Mouse (Mus musculus) forebrain, embryonic 12.5 days (tissue): Measurements from ENCODE around the gene Osbpl6. TPM values are rescaled to one million over a fixed set of nuclear protein-coding genes. Genes with fewer than 3 reads are reported as not detected.

Source experiments
- ATAC-seq: fragments of 200-750 bp; cut with Nextera tagmentation; 2 replicates; pipeline ENCODE4 v1.8.0; 2017; ENCODE audit warnings: moderate TSS enrichment; ENCODE audit not compliant: low FRiP score
- H3K27ac ChIP-seq: fragments of 300-500 bp; sonication (generic); 2 replicates; pipeline ENCODE4 v1.5.1; 2016; ENCODE audit warnings: mild to moderate bottlenecking
- H3K27me3 ChIP-seq: fragments of 300-500 bp; sonication (generic); 2 replicates; pipeline ENCODE4 v1.6.1; 2016; ENCODE audit warnings: mild to moderate bottlenecking
- H3K36me3 ChIP-seq: fragments of 300-500 bp; sonication (generic); replicated peaks from 2 replicates; pipeline ENCODE4 v1.6.1; 2016; ENCODE audit warnings: mild to moderate bottlenecking
- H3K4me1 ChIP-seq: fragments of 300-500 bp; sonication (generic); 2 replicates; pipeline ENCODE4 v1.6.1; 2016
- H3K4me2 ChIP-seq: fragments of 300-500 bp; sonication (generic); 2 replicates; pipeline ENCODE4 v1.6.1; 2016; ENCODE audit warnings: mild to moderate bottlenecking, moderate library complexity
- H3K4me3 ChIP-seq: fragments of 300-500 bp; sonication (generic); replicated peaks from 2 replicates; pipeline ENCODE4 v1.5.1; 2016; ENCODE audit warnings: mild to moderate bottlenecking
- H3K9ac ChIP-seq: fragments of 300-500 bp; sonication (generic); 2 replicates; pipeline ENCODE4 v1.6.1; 2016; ENCODE audit warnings: mild to moderate bottlenecking
- H3K9me3 ChIP-seq: fragments of 300-500 bp; sonication (generic); 2 replicates; pipeline ENCODE4 v1.6.1; 2016
- WGBS: fragments of 180-500 bp; shearing (Covaris S2); methylation state at CpG from one replicate; pipeline ENCODE4 v1.1.7; 2016; 5-methylcytosine and 5-hydroxymethylcytosine counted together
- polyA plus RNA-seq: library from polyadenylated mRNA; unstranded; fragments of >200 nt; fragmentation: Nextera tagmentation; extraction: Ambion mirVana; gene quantifications from 2 replicates; pipeline ENCODE4 v1.2.1, GENCODE M21; 2016

The Osbpl6 gene
- polyA plus RNA-seq, 1 experiment from 2014 or later: 17.0 TPM

DNA sequence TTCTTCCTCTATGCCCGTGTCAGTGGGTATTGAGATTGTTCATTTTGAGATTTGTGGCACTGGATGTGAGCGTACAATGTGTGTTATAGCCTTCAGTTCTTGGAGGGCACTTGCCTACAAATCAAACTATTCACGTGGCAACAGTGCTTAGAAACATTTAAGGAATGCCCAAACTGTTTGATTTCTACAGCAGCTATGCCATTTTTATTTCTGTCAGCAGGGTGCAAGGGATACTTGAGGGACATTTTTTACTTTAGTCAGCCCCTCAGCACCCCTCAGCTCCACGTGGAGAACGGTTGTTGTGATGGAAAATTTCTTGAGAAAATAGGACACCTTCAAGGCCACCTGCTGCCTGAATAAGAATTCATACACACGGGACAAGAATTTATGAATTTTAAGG, 106.6 kb downstream of the Osbpl6 start:
- no peaks in the 10 kb centered on the region for H3K36me3 ChIP-seq
- 81% methylated on average over 6 of the region's 6 CpGs for WGBS
- ATAC-seq: no peak

DNA sequence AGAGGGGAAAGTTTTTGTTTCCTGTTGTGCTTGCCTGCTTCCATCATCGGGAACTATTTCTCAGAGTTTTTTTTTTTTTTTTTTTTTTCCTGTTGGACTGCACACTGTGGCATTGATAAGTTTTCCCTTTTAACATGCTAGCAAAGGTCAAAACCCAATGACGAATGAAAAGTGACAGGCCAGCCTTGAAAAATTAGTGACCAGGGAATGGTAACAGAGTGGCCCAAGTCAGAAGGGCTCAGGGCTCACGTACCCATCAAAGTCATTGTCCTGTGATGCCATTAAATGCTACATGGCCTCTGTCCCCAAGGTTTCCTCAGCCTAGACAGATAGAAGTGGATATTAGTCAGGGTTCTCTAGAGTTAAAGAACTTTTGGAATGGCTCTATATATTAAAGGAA, 107.0 kb downstream of the Osbpl6 start:
- H3K4me2 ChIP-seq: no peak overlapping the region
- H3K27ac ChIP-seq: no peak overlapping the region
- no peaks in the 10 kb centered on the region for H3K9me3 ChIP-seq
- no peak overlapping the region for H3K9ac ChIP-seq
- ATAC-seq: no peak
- no peaks in the 10 kb centered on the region for H3K27me3 ChIP-seq
- 88% methylated on average over 3 of the region's 3 CpGs for WGBS
- H3K4me1 ChIP-seq: no peaks in the 10 kb centered on the region
- no peak overlapping the region for H3K4me3 ChIP-seq
- no peaks in the 10 kb centered on the region for H3K36me3 ChIP-seq

More for the DNA sequence above, 106.6 kb downstream of the Osbpl6 start:
- no peak overlapping the region for H3K27ac ChIP-seq
- 0 out of 2 replicates have a peak, but pooled peaks cover under 1% of the 10 kb centered on the region for H3K9me3 ChIP-seq
- H3K4me3 ChIP-seq: no peak overlapping the region
- no peak overlapping the region for H3K4me2 ChIP-seq
- H3K9ac ChIP-seq: no peak overlapping the region
- H3K4me1 ChIP-seq: no peaks in the 10 kb centered on the region
- H3K27me3 ChIP-seq: no peaks in the 10 kb centered on the region

DNA sequence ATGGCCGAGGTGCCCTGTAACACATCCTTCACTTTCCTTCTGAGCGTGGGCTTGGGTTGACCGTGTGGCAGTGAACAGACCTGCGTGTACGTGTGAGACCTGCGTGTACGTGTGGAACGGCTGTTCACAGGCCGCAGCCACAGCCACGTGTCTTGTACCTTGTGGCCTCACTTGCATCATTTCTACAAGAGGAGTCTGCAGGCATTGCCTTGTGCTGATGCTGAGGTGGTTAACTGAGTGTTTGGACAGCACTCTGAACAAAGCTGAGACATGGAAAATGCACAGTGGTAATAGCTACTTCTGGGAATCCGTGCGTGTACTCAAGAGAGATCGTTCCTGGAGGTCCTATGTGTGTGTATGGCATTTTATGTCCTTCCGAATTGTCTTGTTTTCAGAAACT, 111.2 kb downstream of the Osbpl6 start:
- H3K9me3 ChIP-seq: no peaks in the 10 kb centered on the region
- H3K4me3 ChIP-seq: no peak overlapping the region
- WGBS: 95% methylated on average over 14 of the region's 14 CpGs
- H3K4me1 ChIP-seq: no peaks in the 10 kb centered on the region
- no peak for ATAC-seq
- no peaks in the 10 kb centered on the region for H3K36me3 ChIP-seq
- H3K9ac ChIP-seq: no peak overlapping the region
- no peak overlapping the region for H3K27ac ChIP-seq
- H3K4me2 ChIP-seq: no peak overlapping the region
- H3K27me3 ChIP-seq: no peaks in the 10 kb centered on the region

DNA sequence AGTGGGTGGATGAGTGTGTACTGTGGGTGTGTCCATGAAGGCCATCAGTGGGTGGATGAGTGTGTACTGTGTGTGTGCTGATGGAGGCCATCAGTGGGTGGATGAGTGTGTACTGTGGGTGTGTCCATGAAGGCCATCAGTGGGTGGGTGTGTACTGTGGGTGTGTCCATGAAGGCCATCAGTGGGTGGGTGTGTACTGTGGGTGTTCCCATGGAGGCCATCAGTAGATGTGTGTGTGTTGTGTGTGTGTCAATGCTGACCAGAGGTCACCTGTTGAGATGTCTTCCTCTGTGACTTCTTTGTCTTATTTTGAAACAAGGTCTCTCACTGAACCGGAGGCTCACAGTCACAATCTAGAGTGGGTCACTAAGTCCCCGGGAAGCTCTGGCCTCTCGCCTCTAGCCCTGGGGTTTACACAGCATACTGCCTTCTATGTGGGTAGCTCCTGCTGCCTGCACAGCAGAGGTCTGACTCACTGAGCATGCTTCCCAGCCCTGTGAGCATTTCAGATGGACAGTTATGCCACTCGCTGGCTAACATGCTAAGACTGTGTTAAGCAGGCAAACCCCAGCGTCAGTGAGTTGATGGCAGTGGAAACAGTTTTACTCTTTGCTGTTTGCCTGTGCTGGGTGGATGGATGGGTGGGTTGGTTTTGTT, 112.2 kb downstream of the Osbpl6 start:
- no peak overlapping the region for H3K4me2 ChIP-seq
- no peaks in the 10 kb centered on the region for H3K27me3 ChIP-seq
- WGBS: 92% methylated on average over 5 of the region's 5 CpGs

DNA sequence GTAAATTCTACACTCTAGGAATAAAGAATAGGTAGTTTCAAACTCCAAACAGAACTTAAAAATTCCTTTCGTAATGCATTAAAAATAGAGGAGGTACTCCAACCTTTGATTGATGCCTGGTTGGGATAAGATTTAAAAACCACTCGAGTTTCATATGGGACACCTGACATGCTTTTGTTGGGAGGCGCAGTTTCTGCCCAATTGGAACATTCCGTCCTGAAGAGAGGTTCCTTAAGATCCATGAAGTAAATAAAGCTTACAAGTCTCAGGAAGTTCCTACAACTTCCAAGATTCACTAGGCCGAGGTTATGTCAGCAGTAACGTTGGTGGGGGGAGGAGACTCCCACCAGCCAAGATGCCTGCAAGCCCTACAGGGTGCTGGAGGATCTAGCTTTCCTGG, 115.3 kb downstream of the Osbpl6 start:
- Histone ChIP-seq H3K27me3 (no peaks in the 10 kb centered on the region), H3K4me2 (no peak overlapping the region)
- WGBS: 84% methylated on average over 6 of the region's 6 CpGs

More for the DNA sequence above, 112.2 kb downstream of the Osbpl6 start:
- ATAC-seq: no peak
- no peak overlapping the region for H3K4me3 ChIP-seq
- H3K27ac ChIP-seq: no peak overlapping the region
- H3K4me1 ChIP-seq: no peaks in the 10 kb centered on the region
- no peak overlapping the region for H3K9ac ChIP-seq
- H3K9me3 ChIP-seq: no peaks in the 10 kb centered on the region
- H3K36me3 ChIP-seq: no peaks in the 10 kb centered on the region

DNA sequence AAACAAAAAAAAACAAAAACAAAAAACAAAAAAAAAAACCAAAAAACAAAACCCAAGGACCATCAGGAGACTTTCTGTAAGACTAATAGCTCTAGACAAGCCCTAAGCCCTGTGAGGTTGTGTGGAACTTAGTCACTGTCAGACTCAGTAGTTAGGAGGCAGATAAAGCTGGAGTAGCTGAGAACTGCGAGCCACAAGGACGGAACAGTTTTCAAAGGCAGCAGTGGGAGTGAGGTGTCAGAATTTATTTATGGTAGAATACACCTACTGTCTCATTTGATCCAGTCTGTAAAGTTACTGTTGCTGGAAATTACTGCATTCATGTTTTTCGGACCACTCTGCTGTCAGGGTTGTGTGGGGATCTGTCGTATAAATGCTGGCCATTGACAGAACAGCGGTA, 118.1 kb downstream of the Osbpl6 start:
- Histone ChIP-seq H3K9me3 (no peaks in the 10 kb centered on the region), H3K4me2 (no peak overlapping the region), H3K4me3 (no peak overlapping the region), H3K27ac (no peak overlapping the region), H3K36me3 (no peaks in the 10 kb centered on the region), H3K9ac (no peak overlapping the region), H3K4me1 (0 out of 2 replicates have a peak, but pooled peaks cover 5% of the 10 kb centered on the region), H3K27me3 (no peaks in the 10 kb centered on the region)
- 70% methylated on average over 5 of the region's 5 CpGs for WGBS
- ATAC-seq: no peak

More for the DNA sequence above, 115.3 kb downstream of the Osbpl6 start:
- Histone ChIP-seq H3K9me3 (no peaks in the 10 kb centered on the region), H3K27ac (no peak overlapping the region), H3K9ac (no peak overlapping the region), H3K4me1 (0 out of 2 replicates have a peak, but pooled peaks cover 5% of the 10 kb centered on the region), H3K36me3 (no peaks in the 10 kb centered on the region), H3K4me3 (no peak overlapping the region)
- no peak for ATAC-seq

DNA sequence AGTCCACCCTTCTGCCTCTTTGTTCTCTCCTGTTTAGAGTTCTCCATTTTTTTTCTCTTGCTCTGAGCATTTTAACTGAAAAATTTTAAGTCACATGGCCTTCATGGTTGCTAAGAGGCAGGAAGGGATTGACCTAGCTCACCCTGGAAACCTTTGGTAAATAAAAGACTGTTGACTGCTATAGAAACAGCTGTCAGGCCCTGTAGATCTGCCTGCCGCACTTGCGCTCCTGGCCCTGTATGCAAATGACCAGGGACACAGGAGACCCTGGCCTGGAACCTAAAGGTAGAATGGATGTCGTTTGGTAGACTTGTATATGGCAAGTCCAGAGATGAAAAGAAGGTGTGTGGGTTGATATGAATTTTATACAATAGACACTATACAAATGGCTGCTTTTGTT, 119.3 kb downstream of the Osbpl6 start:
- Histone ChIP-seq H3K9me3 (no peaks in the 10 kb centered on the region), H3K27me3 (no peaks in the 10 kb centered on the region), H3K36me3 (no peaks in the 10 kb centered on the region), H3K27ac (no peak overlapping the region), H3K4me1 (0 out of 2 replicates have a peak, but pooled peaks cover 5% of the 10 kb centered on the region), H3K9ac (no peak overlapping the region), H3K4me3 (no peak overlapping the region), H3K4me2 (no peak overlapping the region)
- WGBS: 41% methylated on average over 3 of the region's 3 CpGs
- no peak for ATAC-seq

DNA sequence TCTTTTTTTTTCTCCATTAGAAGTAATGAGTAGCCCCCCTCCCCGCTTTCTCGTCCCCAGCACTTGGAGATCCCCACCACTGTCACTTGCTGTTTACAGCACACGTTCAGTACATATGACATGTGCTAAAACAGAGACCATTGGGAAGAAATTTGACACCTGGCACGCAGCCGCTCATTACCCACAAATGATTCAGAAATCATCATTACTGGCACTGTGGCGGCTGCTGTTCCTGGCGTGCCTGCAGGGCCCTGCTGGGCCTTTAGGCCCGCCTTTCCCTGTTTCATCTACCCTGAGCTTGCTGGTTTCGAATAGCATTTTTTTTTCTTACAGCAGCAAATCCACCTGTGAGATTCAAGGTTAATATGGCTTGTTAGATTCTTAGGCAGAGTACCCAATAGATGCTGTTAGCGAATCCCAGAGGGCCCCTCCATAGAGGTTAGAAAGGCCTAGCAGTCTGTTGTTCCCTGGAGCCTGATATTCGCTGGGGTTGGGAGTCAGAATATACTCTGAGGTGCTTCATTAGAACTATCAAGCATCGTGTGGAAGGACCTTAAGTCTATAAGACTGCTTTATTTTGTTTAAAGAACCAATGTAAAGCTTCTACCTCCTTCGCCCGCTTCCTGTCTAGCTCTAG, 126.3 kb downstream of the Osbpl6 start:
- H3K9me3 ChIP-seq: no peaks in the 10 kb centered on the region
- no peak overlapping the region for H3K4me3 ChIP-seq
- no peaks in the 10 kb centered on the region for H3K36me3 ChIP-seq
- 60% methylated on average over 14 of the region's 14 CpGs for WGBS
- H3K27me3 ChIP-seq: no peaks in the 10 kb centered on the region
- peaks cover 17% of the 10 kb centered on the region for H3K4me1 ChIP-seq
- no peak overlapping the region for H3K27ac ChIP-seq
- no peak overlapping the region for H3K9ac ChIP-seq
- no peak overlapping the region for H3K4me2 ChIP-seq
- peak; percentile 51; the same call in 1 of the 2 replicates for ATAC-seq

DNA sequence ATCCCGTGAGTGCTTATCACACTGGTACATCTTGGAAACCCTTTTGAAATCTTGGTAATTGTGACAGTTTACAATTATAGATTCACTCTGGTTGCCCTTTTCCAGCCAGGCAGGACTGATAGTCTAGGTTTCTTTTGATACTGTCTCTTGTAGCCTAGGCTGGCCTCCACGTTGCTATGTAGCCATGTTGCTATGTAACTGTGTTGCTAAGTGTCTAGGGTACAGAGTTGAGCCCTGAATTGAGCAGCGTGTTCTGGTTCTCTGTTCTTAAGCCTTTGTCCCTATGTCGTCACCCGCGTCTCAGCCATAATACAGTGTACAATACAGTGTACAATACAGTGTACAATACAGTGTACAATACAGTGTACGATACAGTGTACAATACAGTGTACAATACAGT, 128.6 kb downstream of the Osbpl6 start:
- Histone ChIP-seq H3K9me3 (no peaks in the 10 kb centered on the region), H3K36me3 (no peaks in the 10 kb centered on the region), H3K9ac (no peak overlapping the region), H3K27ac (no peak overlapping the region), H3K27me3 (no peaks in the 10 kb centered on the region), H3K4me3 (no peak overlapping the region), H3K4me2 (no peak overlapping the region), H3K4me1 (peaks cover 21% of the 10 kb centered on the region)
- ATAC-seq: no peak; the same call in 1 of the 2 replicates
- 49% methylated on average over 7 of the region's 7 CpGs for WGBS

DNA sequence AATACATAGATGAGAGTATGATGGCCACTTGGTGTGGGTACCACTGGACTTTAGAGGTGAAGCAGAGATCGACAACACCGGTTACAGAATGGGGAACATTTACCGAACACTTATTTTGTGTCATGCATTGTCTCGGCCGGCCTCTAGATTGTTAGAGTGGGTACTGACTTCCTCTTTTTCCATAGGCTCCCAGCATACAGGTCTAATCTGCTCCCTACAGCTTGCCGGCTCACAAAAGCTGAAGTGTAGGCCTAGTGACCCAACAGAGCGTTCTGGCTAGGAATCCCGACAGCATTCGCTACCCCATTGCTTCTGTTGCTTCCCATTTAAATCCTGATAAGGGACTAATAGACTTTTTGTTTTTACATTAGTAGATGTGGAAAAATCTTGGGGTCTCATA, 135.6 kb downstream of the Osbpl6 start:
- Histone ChIP-seq H3K4me1 (peaks cover 6% of the 10 kb centered on the region), H3K9ac (no peak overlapping the region), H3K4me2 (no peak overlapping the region), H3K4me3 (no peak overlapping the region), H3K27ac (no peak overlapping the region), H3K27me3 (no peaks in the 10 kb centered on the region), H3K36me3 (no peaks in the 10 kb centered on the region), H3K9me3 (no peaks in the 10 kb centered on the region)
- 90% methylated on average over 9 of the region's 9 CpGs for WGBS
- no peak for ATAC-seq

DNA sequence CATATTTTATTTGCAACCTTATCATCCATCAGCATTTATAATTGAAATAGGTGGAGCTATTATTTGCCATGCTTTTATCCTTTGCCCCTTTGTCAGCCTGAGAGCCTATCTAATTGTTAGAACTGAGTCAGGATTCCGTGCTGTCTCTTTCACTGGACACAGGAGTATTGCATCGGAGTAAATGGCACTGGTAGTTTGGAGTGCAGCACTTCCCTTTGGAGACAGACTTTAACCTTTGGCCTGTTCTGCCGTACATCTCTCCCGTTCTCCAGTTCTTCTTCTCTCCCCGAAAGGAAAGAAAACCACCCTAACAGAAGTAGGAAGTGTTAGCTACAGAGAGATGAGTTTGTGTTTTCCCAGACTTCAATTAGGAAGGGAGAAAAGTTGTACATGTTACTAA, 136.6 kb downstream of the Osbpl6 start:
- Histone ChIP-seq H3K36me3 (no peaks in the 10 kb centered on the region), H3K9me3 (no peaks in the 10 kb centered on the region), H3K27me3 (no peaks in the 10 kb centered on the region), H3K27ac (no peak overlapping the region), H3K4me1 (peaks cover 6% of the 10 kb centered on the region), H3K9ac (no peak overlapping the region), H3K4me2 (no peak overlapping the region), H3K4me3 (no peak overlapping the region)
- 87% methylated on average over 5 of the region's 5 CpGs for WGBS
- no peak for ATAC-seq

DNA sequence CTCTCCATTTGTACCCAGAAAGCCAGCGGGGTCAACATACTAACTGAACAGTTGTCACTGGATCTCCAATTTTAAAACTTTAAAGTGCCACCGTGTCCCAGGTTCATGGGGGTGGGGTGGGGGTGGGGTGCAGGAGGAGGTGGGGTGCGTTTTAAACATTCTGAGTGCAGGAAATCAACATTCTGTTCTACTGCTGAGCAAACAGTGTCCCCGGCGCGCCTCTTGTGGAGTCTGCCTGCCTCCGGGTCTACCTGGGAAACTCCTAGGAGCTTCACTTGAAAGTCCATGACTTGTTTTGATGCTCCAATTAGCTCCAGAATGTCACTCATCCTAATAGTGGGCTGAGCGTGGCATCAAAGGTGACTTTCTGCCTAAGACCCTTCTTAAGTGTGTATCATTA, 139.2 kb downstream of the Osbpl6 start:
- Histone ChIP-seq H3K36me3 (no peaks in the 10 kb centered on the region), H3K4me2 (no peak overlapping the region), H3K4me3 (no peak overlapping the region), H3K9ac (no peak overlapping the region), H3K27ac (no peak overlapping the region), H3K9me3 (no peaks in the 10 kb centered on the region), H3K4me1 (no peaks in the 10 kb centered on the region), H3K27me3 (no peaks in the 10 kb centered on the region)
- 86% methylated on average over 8 of the region's 8 CpGs for WGBS
- no peak for ATAC-seq

DNA sequence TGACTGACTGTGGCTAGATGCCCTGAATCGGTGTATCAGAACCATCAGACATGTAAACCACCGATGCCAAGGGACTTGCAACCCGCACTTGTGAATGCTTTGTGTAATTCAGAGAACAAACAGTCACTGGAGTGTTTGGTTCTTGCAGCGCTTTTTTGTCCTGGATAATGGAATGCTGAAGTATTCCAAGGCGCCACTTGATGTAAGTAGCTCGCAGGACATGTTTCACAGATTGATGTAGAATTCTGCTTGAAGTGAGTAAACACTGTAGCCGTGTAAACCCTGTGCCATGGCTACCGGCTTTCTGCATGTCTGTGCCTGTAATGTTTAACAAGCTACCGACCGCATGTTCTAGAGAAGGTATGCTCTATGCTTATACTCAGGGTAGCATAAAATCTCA, 141.9 kb downstream of the Osbpl6 start:
- no peak overlapping the region for H3K4me3 ChIP-seq

More for the DNA sequence above, 141.9 kb downstream of the Osbpl6 start:
- H3K4me1 ChIP-seq: no peaks in the 10 kb centered on the region
- no peaks in the 10 kb centered on the region for H3K9me3 ChIP-seq
- no peak overlapping the region for H3K9ac ChIP-seq
- no peak overlapping the region for H3K27ac ChIP-seq
- 79% methylated on average over 10 of the region's 10 CpGs for WGBS
- no peak overlapping the region for H3K4me2 ChIP-seq
- ATAC-seq: no peak
- H3K27me3 ChIP-seq: no peaks in the 10 kb centered on the region
- H3K36me3 ChIP-seq: no peaks in the 10 kb centered on the region
